Mouse (Mus musculus) brain, embryonic 14.5 days (tissue): ENCODE data around the gene Cdk4. TPM values are rescaled to one million over a fixed set of nuclear protein-coding genes. Genes with fewer than 3 reads are reported as not detected.
A peak's percentile ranks its signal among the peaks of the same experiment; 100 is the strongest.

Experiments
- DNase-seq: peaks from one replicate; pipeline ENCODE4 v3.0.0-alpha.2; 2011; ENCODE audit warnings: low read depth
- CTCF ChIP-seq: fragments of 200-500 bp; IDR thresholded peaks from 2 replicates; pipeline ENCODE4 v1.5.1; 2012; ENCODE audit warnings: inconsistent platforms, mild to moderate bottlenecking, moderate library complexity, borderline replicate concordance; ENCODE audit not compliant: insufficient read depth, insufficient read length; ENCODE audit errors: extremely low read depth
- POLR2A ChIP-seq: fragments of 200-500 bp; IDR thresholded peaks from 2 replicates; pipeline ENCODE4 v1.6.1; 2012; ENCODE audit warnings: mild to moderate bottlenecking, inconsistent platforms, borderline replicate concordance; ENCODE audit not compliant: poor library complexity, insufficient read depth, insufficient read length, severe bottlenecking; ENCODE audit errors: extremely low read depth
- polyA plus RNA-seq: library from polyadenylated mRNA; depleted of rRNA; stranded (reverse); fragments of >200 nt; gene quantifications from 2 replicates; pipeline ENCODE4 v1.2.3, GENCODE M21; 2012; rRNA removed

Cdk4 gene
- polyA plus RNA-seq, 1 experiment, result 871 TPM

GRCm38 (mm10) chr10:127111001-127111887, 47.9 kb downstream of the Cdk4 start:
- DNase-seq, result no peak
- peak; percentile 16; the same call in 1 of the 2 replicates for TF ChIP-seq CTCF
- TF ChIP-seq POLR2A, result no peak

- TF ChIP-seq POLR2A (no peak), CTCF (no peak)
- no peak for DNase-seq
These were observed 51.1 kb downstream of the Cdk4 start for GRCm38 (mm10) chr10:127114408-127114807.

GRCm38 (mm10) chr10:127115068-127115467, 51.7 kb downstream of the Cdk4 start:
- TF ChIP-seq CTCF, result no peak
- TF ChIP-seq POLR2A, result no peak
- DNase-seq, result no peak

Other genes starting within 250 kb of the Cdk4 start
- gene Atp23, start 162.2 kb upstream of the Cdk4 start, polyA plus RNA-seq, result 8.6 and 9.6 TPM in 2 replicates
- gene Ctdsp2, start 84.8 kb upstream of the Cdk4 start, polyA plus RNA-seq, result 73.2 and 79.8 TPM in 2 replicates
- 0.28 and 1.7 TPM in 2 replicates for gene Avil, start 62.8 kb upstream of the Cdk4 start, polyA plus RNA-seq
- 41.2 and 52.3 TPM in 2 replicates for gene Tsfm, start 32.7 kb upstream of the Cdk4 start, polyA plus RNA-seq
- gene Mettl1, start 22.1 kb upstream of the Cdk4 start, polyA plus RNA-seq, result 15.8 and 19.4 TPM in 2 replicates
- 0.19 and 0.40 TPM in 2 replicates for gene Eef1akmt3, start 22.0 kb upstream of the Cdk4 start, polyA plus RNA-seq
- 0.63 and 0.97 TPM in 2 replicates for gene Cyp27b1, start 15.3 kb upstream of the Cdk4 start, polyA plus RNA-seq
- 35.9 and 51.7 TPM in 2 replicates for gene March9, start 3.4 kb upstream of the Cdk4 start, polyA plus RNA-seq
- gene Tspan31, start 6.7 kb downstream of the Cdk4 start, polyA plus RNA-seq, result 96.5 and 115 TPM in 2 replicates
- gene Agap2, start 11.8 kb downstream of the Cdk4 start, polyA plus RNA-seq, result 113 and 151 TPM in 2 replicates
- 71.3 and 93.8 TPM in 2 replicates for gene Os9, start 57.6 kb downstream of the Cdk4 start, polyA plus RNA-seq
- 48.7 and 72.4 TPM in 2 replicates for gene B4galnt1, start 101.7 kb downstream of the Cdk4 start, polyA plus RNA-seq
- 1.1 and 2.6 TPM in 2 replicates for gene Slc26a10, start 117.1 kb downstream of the Cdk4 start, polyA plus RNA-seq
- gene Arhgef25, start 126.5 kb downstream of the Cdk4 start, polyA plus RNA-seq, result 66.7 and 98.2 TPM in 2 replicates
- 405 and 652 TPM in 2 replicates for gene Dtx3, start 132.2 kb downstream of the Cdk4 start, polyA plus RNA-seq
- 20.2 and 24.7 TPM in 2 replicates for gene Pip4k2c, start 148.1 kb downstream of the Cdk4 start, polyA plus RNA-seq
- gene Kif5a, start 199.8 kb downstream of the Cdk4 start, polyA plus RNA-seq, result 97.5 and 134 TPM in 2 replicates
- gene Dctn2, start 202.8 kb downstream of the Cdk4 start, polyA plus RNA-seq, result 326 and 373 TPM in 2 replicates
- 39.2 and 67.3 TPM in 2 replicates for gene Mbd6, start 225.5 kb downstream of the Cdk4 start, polyA plus RNA-seq
- gene Mars, start 248.3 kb downstream of the Cdk4 start, polyA plus RNA-seq, result 88.2 and 102 TPM in 2 replicates